ENCODE assay signal across 25 mouse cellular contexts in the genomic region with DNA sequence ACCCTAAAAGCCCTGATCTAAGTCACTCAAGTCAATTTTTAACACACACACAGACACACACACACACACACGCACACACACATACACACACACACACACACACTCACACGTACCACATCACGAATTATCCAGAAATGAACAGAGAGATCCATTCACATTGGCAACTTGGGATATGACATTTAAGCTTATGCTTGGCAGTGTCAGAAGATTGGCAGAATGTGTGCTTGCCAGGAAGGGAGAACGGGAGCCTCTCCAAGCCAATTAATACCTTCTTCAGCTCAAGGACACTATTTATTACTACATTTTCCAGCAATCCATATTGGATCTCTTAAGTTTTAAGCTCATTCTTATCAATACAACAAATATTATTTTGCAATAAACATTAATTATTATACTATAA.
"Had no signal": no experiment of that assay in that cellular context is flagged by ENCODE, and none has a peak within 500 bp of the region (broad histone marks: within the 10 kb centered on the region; RNA-seq: fewer than 3 reads in every experiment).

No protein-coding gene starts in this region.

- H3K4me2 ChIP-seq: heart, embryonic 11.5 days; heart, embryonic 13.5 days; heart, embryonic 15.5 days; hindbrain, embryonic 13.5 days; hindbrain, embryonic 15.5 days; limb, embryonic 12.5 days; liver, embryonic 11.5 days; liver, embryonic 13.5 days; liver, embryonic 15.5 days had no signal

- DNase-seq: gastrocnemius, postnatal 14 days; gastrocnemius, postnatal 36 days; heart, adult 11 months; heart, adult 2 months; heart, postnatal 14 days; heart, postnatal 36 days; kidney, adult 18-20 months; kidney, adult 8-10 months; kidney, postnatal 10 days; kidney, postnatal 25 days; kidney, postnatal 4 days; liver; liver, embryonic 13.5 days had no signal

- H3K27me3 ChIP-seq: heart, embryonic 13.5 days; heart, embryonic 15.5 days; hindbrain, embryonic 13.5 days; hindbrain, embryonic 15.5 days; limb, embryonic 12.5 days; liver, embryonic 13.5 days; liver, embryonic 15.5 days had no signal

- H3K36me3 ChIP-seq: hindbrain, embryonic 13.5 days; hindbrain, embryonic 15.5 days; limb, embryonic 10.5 days; limb, embryonic 12.5 days; liver, embryonic 13.5 days; liver, embryonic 15.5 days had no signal

- H3K9me3 ChIP-seq: heart, embryonic 13.5 days; heart, embryonic 15.5 days; hindbrain, embryonic 13.5 days; hindbrain, embryonic 15.5 days; limb, embryonic 10.5 days; limb, embryonic 12.5 days; liver, embryonic 13.5 days; liver, embryonic 15.5 days had no signal

- H3K4me3 ChIP-seq: heart, adult 2 months; heart, embryonic 13.5 days; heart, embryonic 15.5 days; hindbrain, embryonic 13.5 days; hindbrain, embryonic 15.5 days; left cerebral cortex, adult 2 months; limb, embryonic 10.5 days; limb, embryonic 12.5 days; liver, embryonic 13.5 days; liver, embryonic 15.5 days had no signal

- H3K4me1 ChIP-seq: heart, embryonic 13.5 days; heart, embryonic 15.5 days; hindbrain, embryonic 13.5 days; hindbrain, embryonic 15.5 days; limb, embryonic 10.5 days; limb, embryonic 12.5 days; liver, embryonic 13.5 days; liver, embryonic 15.5 days had no signal

- H3K27ac ChIP-seq: heart, adult 2 months; heart, embryonic 13.5 days; heart, embryonic 15.5 days; hindbrain, embryonic 13.5 days; hindbrain, embryonic 15.5 days; hindbrain, postnatal 0 days; left cerebral cortex, adult 2 months; limb, embryonic 10.5 days; limb, embryonic 12.5 days; liver, embryonic 13.5 days; liver, embryonic 15.5 days had no signal

- ATAC-seq: hindbrain, postnatal 0 days; intestine, postnatal 0 days had no signal

- H3K9ac ChIP-seq: heart, embryonic 13.5 days; heart, embryonic 15.5 days; hindbrain, embryonic 13.5 days; hindbrain, embryonic 15.5 days; limb, embryonic 12.5 days; liver, embryonic 13.5 days; liver, embryonic 15.5 days had no signal
